In the genomic region with DNA sequence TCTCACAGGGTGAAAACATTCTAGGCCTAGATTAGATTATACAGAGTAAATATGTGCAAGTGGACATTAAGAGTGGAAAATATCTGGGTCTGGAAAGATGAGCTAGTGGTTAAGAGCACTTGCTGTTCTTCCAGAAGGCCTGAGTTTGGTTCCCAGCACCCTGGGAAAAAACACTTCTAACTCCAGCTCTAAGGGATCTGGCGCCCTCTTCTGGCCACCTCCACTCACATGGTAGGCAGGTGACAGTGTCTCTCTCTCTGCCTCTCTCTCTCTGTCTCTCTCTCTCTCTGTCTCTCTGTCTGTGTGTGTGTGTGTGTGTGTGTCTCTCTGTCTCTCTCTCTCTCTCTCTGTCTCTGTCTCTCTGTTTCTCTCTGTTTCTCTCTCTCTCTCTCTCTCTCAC, we compare ENCODE assay signal across 18 mouse cellular contexts. TPM values are rescaled to one million over a fixed set of nuclear protein-coding genes. Genes with fewer than 3 reads are reported as not detected.
DNase-seq lines count a peak whose midpoint lies in the region; ATAC-seq and TF ChIP-seq lines count a peak whose summit lies in the region.
"Had no signal": no experiment of that assay in that cellular context is flagged by ENCODE, and none has a peak within 500 bp of the region (broad histone marks: within the 10 kb centered on the region; RNA-seq: fewer than 3 reads in every experiment).

No protein-coding gene starts in this region.

- intact Hi-C loops in heart, adult 2 months (cut with DNase I) = no loop called here
- intact Hi-C loops in heart, postnatal 14 days (cut with DNase I) = no loop called here

- peak; percentile 36 for TF ChIP-seq CTCF in heart, adult 2 months (IDR thresholded peaks at IDR 0.05)
- TF ChIP-seq CTCF in midbrain, postnatal 0 days (IDR thresholded peaks at IDR 0.05) = 0 out of 2 replicates have a peak, but pooled peaks have one; percentile 8
- TF ChIP-seq CTCF in CH12.LX (conservative IDR thresholded peaks at IDR 0.05 in 1 of 2, IDR thresholded peaks at IDR 0.05 in 1 of 2; ENCODE audit: low read depth in 2 of 2, low read length in 2 of 2) = peak in 1 of 2 experiments; percentile 34; a peak in 2 of 4 replicates
- TF ChIP-seq CTCF in liver, embryonic 14.5 days (IDR thresholded peaks at IDR 0.05; ENCODE audit: low read depth) = peak; percentile 71

- peaks cover 5% of the 10 kb centered on the region for H3K79me2 ChIP-seq in heart, adult 2 months (replicated peaks; ENCODE audit: control insufficient read depth, insufficient read depth, low read length)
- 0 out of 2 replicates have a peak, but pooled peaks cover 3% of the 10 kb centered on the region for H3K79me2 ChIP-seq in CH12.LX (replicated peaks; ENCODE audit: control insufficient read depth, extremely low read depth, insufficient read depth, poor library complexity, severe bottlenecking)

- H3K4me3 ChIP-seq in heart, adult 2 months = no peak overlapping the region
- no peak overlapping the region for H3K4me3 ChIP-seq in midbrain, postnatal 0 days (ENCODE audit: low read depth, low read length)
- H3K4me3 ChIP-seq in midbrain, embryonic 11.5 days (ENCODE audit: low read depth, low read length) = no peak overlapping the region
- no peak overlapping the region for H3K4me3 ChIP-seq in CH12.LX (replicated peaks in 1 of 3; ENCODE audit: low read depth in 2 of 3, low read length in 2 of 3, poor library complexity in 1 of 3)
- no peak overlapping the region for H3K4me3 ChIP-seq in liver, embryonic 14.5 days (ENCODE audit: insufficient read depth in 1 of 2, low read depth in 2 of 2, low read length in 2 of 2)
- H3K4me3 ChIP-seq in hindbrain, embryonic 11.5 days (ENCODE audit: low read depth, low read length) = no peak overlapping the region
- H3K4me3 ChIP-seq: embryonic facial prominence, embryonic 13.5 days; forebrain, embryonic 12.5 days; midbrain, embryonic 10.5 days had no signal

- H3K4me2 ChIP-seq in midbrain, postnatal 0 days (ENCODE audit: low read depth, low read length, poor library complexity, severe bottlenecking) = no peak overlapping the region
- H3K4me2 ChIP-seq in midbrain, embryonic 11.5 days = no peak overlapping the region
- H3K4me2 ChIP-seq in CH12.LX (ENCODE audit: insufficient read depth, low read depth, poor library complexity, severe bottlenecking) = no peak overlapping the region
- H3K4me2 ChIP-seq in liver, embryonic 14.5 days (ENCODE audit: low read depth) = no peak overlapping the region
- no peak overlapping the region for H3K4me2 ChIP-seq in hindbrain, embryonic 11.5 days (replicated peaks; ENCODE audit: low read depth, low read length)
- H3K4me2 ChIP-seq: embryonic facial prominence, embryonic 13.5 days; forebrain, embryonic 12.5 days had no signal

- dilution Hi-C loops in CH12.LX (cut with MboI; ENCODE audit: extremely low pct_ligation_motif_present, extremely low pct_unique_long_range_greater_than_20kb, low sequenced_read_pairs) = no loop called here

- peaks cover 2% of the 10 kb centered on the region for H3K4me1 ChIP-seq in heart, adult 2 months (ENCODE audit: control insufficient read depth, insufficient read depth, low read length)
- H3K4me1 ChIP-seq in midbrain, postnatal 0 days (ENCODE audit: insufficient read depth, low read length) = 0 out of 2 replicates have a peak, but pooled peaks cover 3% of the 10 kb centered on the region
- peaks cover 6% of the 10 kb centered on the region for H3K4me1 ChIP-seq in midbrain, embryonic 11.5 days (ENCODE audit: control insufficient read depth, insufficient read depth, low read length)
- H3K4me1 ChIP-seq in CH12.LX (ENCODE audit: control insufficient read depth in 1 of 2, insufficient read depth in 2 of 2) = peaks cover 2 to 56% of the 10 kb centered on the region in 2 experiments; a peak in 3 of 4 replicates
- peaks cover 10 to 23% of the 10 kb centered on the region in 2 experiments for H3K4me1 ChIP-seq in liver, embryonic 14.5 days (replicated peaks; ENCODE audit: control insufficient read depth in 2 of 2, insufficient read depth in 2 of 2, low read length in 1 of 2)
- no peaks in the 10 kb centered on the region for H3K4me1 ChIP-seq in hindbrain, embryonic 11.5 days (replicated peaks; ENCODE audit: control insufficient read depth, insufficient read depth, low read length)

- H3K27ac ChIP-seq in heart, adult 2 months = no peak overlapping the region
- no peak overlapping the region for H3K27ac ChIP-seq in midbrain, postnatal 0 days (ENCODE audit: low read depth, low read length)
- H3K27ac ChIP-seq in midbrain, embryonic 11.5 days (ENCODE audit: low read depth, low read length) = no peak overlapping the region
- H3K27ac ChIP-seq in CH12.LX (ENCODE audit: insufficient read depth, low read depth) = no peak overlapping the region
- no peak overlapping the region for H3K27ac ChIP-seq in liver, embryonic 14.5 days
- H3K27ac ChIP-seq in hindbrain, embryonic 11.5 days (ENCODE audit: low read depth, low read length) = no peak overlapping the region
- H3K27ac ChIP-seq: embryonic facial prominence, embryonic 13.5 days; forebrain, embryonic 12.5 days; midbrain, embryonic 10.5 days had no signal

- H3K36me3 ChIP-seq in heart, adult 2 months (ENCODE audit: control insufficient read depth, insufficient read depth, low read length) = peaks cover 6% of the 10 kb centered on the region; the same call in 1 of the 2 replicates
- no peaks in the 10 kb centered on the region for H3K36me3 ChIP-seq in midbrain, postnatal 0 days (ENCODE audit: insufficient read depth, low read length)
- H3K36me3 ChIP-seq in midbrain, embryonic 11.5 days (ENCODE audit: control insufficient read depth, insufficient read depth, low read length) = no peaks in the 10 kb centered on the region
- peaks cover 0 to 9% of the 10 kb centered on the region in 2 experiments for H3K36me3 ChIP-seq in CH12.LX (replicated peaks in 1 of 2; ENCODE audit: control insufficient read depth in 1 of 2, insufficient read depth in 1 of 2, low read length in 1 of 2)
- no peaks in the 10 kb centered on the region for H3K36me3 ChIP-seq in liver, embryonic 14.5 days (replicated peaks; ENCODE audit: control insufficient read depth, insufficient read depth, low read depth)
- H3K36me3 ChIP-seq in hindbrain, embryonic 11.5 days (ENCODE audit: control insufficient read depth, insufficient read depth, low read length) = no peaks in the 10 kb centered on the region
- H3K36me3 ChIP-seq: embryonic facial prominence, embryonic 13.5 days; forebrain, embryonic 12.5 days; G1E; midbrain, embryonic 10.5 days had no signal

- no peak for DNase-seq in heart, adult 2 months
- no peak for DNase-seq in heart, adult 18-20 months
- DNase-seq in midbrain, postnatal 0 days (ENCODE audit: low spot score) = no peak
- no peak for DNase-seq in midbrain, embryonic 11.5 days (ENCODE audit: low spot score, missing footprints)
- DNase-seq in CH12.LX (ENCODE audit: extremely low read depth) = peak; percentile 21
- DNase-seq in liver, embryonic 14.5 days (ENCODE audit: low read depth in 3 of 3, low spot score in 3 of 3) = no peak
- no peak for DNase-seq in heart, postnatal 14 days
- DNase-seq in hindbrain, embryonic 11.5 days (ENCODE audit: low spot score) = no peak
- DNase-seq: cerebellum, adult 11-12 months; heart, postnatal 36 days had no signal

- TF ChIP-seq RAD21 in CH12.LX (IDR thresholded peaks at IDR 0.05; ENCODE audit: low read depth, low read length) = peak; percentile 26

- WGBS in heart, adult 2 months = 68% methylated on average over 1 of the region's 1 CpGs
- WGBS in midbrain, postnatal 0 days = 33% methylated on average over 1 of the region's 1 CpGs
- WGBS in midbrain, embryonic 11.5 days = 46% methylated on average over 1 of the region's 1 CpGs
- WGBS in liver, embryonic 14.5 days (ENCODE audit: insufficient replicate concordance) = 62% methylated on average over 1 of the region's 1 CpGs
- WGBS in hindbrain, embryonic 11.5 days = 31% methylated on average over 1 of the region's 1 CpGs

- no peaks in the 10 kb centered on the region for H3K27me3 ChIP-seq in heart, adult 2 months (ENCODE audit: control insufficient read depth, insufficient read depth, low read length)
- H3K27me3 ChIP-seq in midbrain, postnatal 0 days (ENCODE audit: insufficient read depth, low read length) = no peaks in the 10 kb centered on the region; the same call in 1 of the 2 replicates
- peaks cover 5% of the 10 kb centered on the region; the same call in 1 of the 2 replicates for H3K27me3 ChIP-seq in midbrain, embryonic 11.5 days (ENCODE audit: control insufficient read depth, insufficient read depth, low read length)
- no peaks in the 10 kb centered on the region for H3K27me3 ChIP-seq in CH12.LX (replicated peaks)
- H3K27me3 ChIP-seq in liver, embryonic 14.5 days (ENCODE audit: control insufficient read depth, insufficient read depth, low read length) = peaks cover 5% of the 10 kb centered on the region; the same call in 1 of the 2 replicates
- no peaks in the 10 kb centered on the region for H3K27me3 ChIP-seq in hindbrain, embryonic 11.5 days (ENCODE audit: control insufficient read depth, insufficient read depth, low read length)

- H3K9me3 ChIP-seq in midbrain, postnatal 0 days (ENCODE audit: low read length) = no peaks in the 10 kb centered on the region
- no peaks in the 10 kb centered on the region for H3K9me3 ChIP-seq in midbrain, embryonic 11.5 days (ENCODE audit: control insufficient read depth, low read length)
- peaks cover 3% of the 10 kb centered on the region for H3K9me3 ChIP-seq in CH12.LX (replicated peaks; ENCODE audit: low read length)
- peaks cover 3% of the 10 kb centered on the region for H3K9me3 ChIP-seq in liver, embryonic 14.5 days (ENCODE audit: control insufficient read depth, low read length)
- H3K9me3 ChIP-seq in hindbrain, embryonic 11.5 days (ENCODE audit: control insufficient read depth, low read length) = no peaks in the 10 kb centered on the region
- H3K9me3 ChIP-seq: embryonic facial prominence, embryonic 13.5 days; forebrain, embryonic 12.5 days; midbrain, embryonic 10.5 days had no signal

- TF ChIP-seq POLR2A in heart, adult 2 months (IDR thresholded peaks at IDR 0.05; ENCODE audit: insufficient read depth, low read depth, low read length) = no peak
- TF ChIP-seq POLR2A in CH12.LX (IDR thresholded peaks at IDR 0.05; ENCODE audit: low read depth, low read length) = no peak

- no peak for TF ChIP-seq EP300 in heart, adult 2 months (IDR thresholded peaks at IDR 0.05; ENCODE audit: insufficient read depth, low read depth, low read length)
- no peak for TF ChIP-seq EP300 in CH12.LX (IDR thresholded peaks at IDR 0.05; ENCODE audit: low read length)
- TF ChIP-seq EP300 in liver, embryonic 14.5 days (IDR thresholded peaks at IDR 0.05; ENCODE audit: low read depth) = no peak

- no peak overlapping the region for H3K9ac ChIP-seq in heart, adult 2 months (ENCODE audit: low read depth, low read length)
- no peak overlapping the region for H3K9ac ChIP-seq in midbrain, postnatal 0 days (replicated peaks; ENCODE audit: low read length, poor library complexity, severe bottlenecking)
- H3K9ac ChIP-seq in midbrain, embryonic 11.5 days (ENCODE audit: low read length) = no peak overlapping the region
- no peak overlapping the region for H3K9ac ChIP-seq in CH12.LX (ENCODE audit: insufficient read depth, low read depth)
- H3K9ac ChIP-seq in liver, embryonic 14.5 days (replicated peaks) = no peak overlapping the region
- no peak overlapping the region for H3K9ac ChIP-seq in hindbrain, embryonic 11.5 days (ENCODE audit: low read depth, low read length)
- H3K9ac ChIP-seq: embryonic facial prominence, embryonic 13.5 days; forebrain, embryonic 12.5 days had no signal

- in situ Hi-C loops in CH12.LX (cut with MboI; ENCODE audit: low pct_ligation_motif_present, low pct_unique_long_range_greater_than_20kb, low sequenced_read_pairs) = no loop called here

- no peak for ATAC-seq in midbrain, postnatal 0 days (ENCODE audit: low FRiP score)
- ATAC-seq in midbrain, embryonic 11.5 days (ENCODE audit: low FRiP score) = no peak
- ATAC-seq in liver, embryonic 14.5 days (ENCODE audit: insufficient read depth) = no peak
- ATAC-seq in hindbrain, embryonic 11.5 days (ENCODE audit: low FRiP score) = no peak
- ATAC-seq: activated CD4-positive, CD25-positive, alpha-beta regulatory T cell, adult 4 months had no signal

RNA-seq across cellular contexts. Expression of a gene that starts 6.0 kb away (rescaled TPM):
- total RNA-seq in heart, adult 2 months (2021) = 10 to 100 TPM; 10.7 to 13.2 TPM
- 8.3 and 14.9 TPM in 2 replicates for polyA plus RNA-seq in heart, adult 2 months (2012; rRNA removed)
- 10 to 100 TPM in 1 of 2 experiments, 1 to 10 TPM in 1; 9.4 to 11.2 TPM for total RNA-seq in heart, adult 18-20 months (2021)
- total RNA-seq in midbrain, postnatal 0 days (2014; rRNA removed) = 25.8 and 29.8 TPM in 2 replicates
- polyA plus RNA-seq in midbrain, postnatal 0 days (2015; fragmentation: Nextera tagmentation; extraction: Ambion mirVana) = 16.7 and 18.4 TPM in 2 replicates
- polyA plus RNA-seq in midbrain, embryonic 11.5 days (2014; fragmentation: Nextera tagmentation; extraction: Ambion mirVana) = 16.2 and 16.5 TPM in 2 replicates
- total RNA-seq in CH12.LX (2012; rRNA removed) (4.1 and 9.3 TPM in 2 replicates), CH12.LX (2014; rRNA removed) (6.2 and 6.7 TPM in 2 replicates)
- polyA plus RNA-seq in CH12.LX (2012; ENCODE audit: insufficient read length, low read depth) = 5.3 and 6.0 TPM in 2 replicates
- polyA plus RNA-seq in liver, embryonic 14.5 days (2012; rRNA removed) = 4.4 and 5.3 TPM in 2 replicates
- 6.5 and 6.8 TPM in 2 replicates for polyA plus RNA-seq in liver, embryonic 14.5 days (2014; fragmentation: Nextera tagmentation; extraction: Ambion mirVana)
- 10 to 100 TPM; 13.8 to 14.4 TPM for total RNA-seq in heart, postnatal 14 days (2021)
- 15.6 and 17.2 TPM in 2 replicates for polyA plus RNA-seq in hindbrain, embryonic 11.5 days (2014; fragmentation: Nextera tagmentation; extraction: Ambion mirVana)
- polyA plus RNA-seq: G1E had no signal

RNA-seq across cellular contexts. Expression of a gene that starts 39.7 kb away (rescaled TPM):
- not detected for total RNA-seq in heart, adult 2 months (2021)
- not detected in 2 replicates for polyA plus RNA-seq in heart, adult 2 months (2012; rRNA removed)
- total RNA-seq in heart, adult 18-20 months (2021) = not detected
- not detected in 2 replicates for total RNA-seq in midbrain, postnatal 0 days (2014; rRNA removed)
- not detected in 2 replicates for polyA plus RNA-seq in midbrain, postnatal 0 days (2015; fragmentation: Nextera tagmentation; extraction: Ambion mirVana)
- 0.15 and 0.21 TPM in 2 replicates for polyA plus RNA-seq in midbrain, embryonic 11.5 days (2014; fragmentation: Nextera tagmentation; extraction: Ambion mirVana)
- 0.13 TPM in 1 of 2 replicates, not detected in the other for total RNA-seq in CH12.LX (2012; rRNA removed)
- not detected in 2 replicates for total RNA-seq in CH12.LX (2014; rRNA removed)
- 0.45 TPM in 1 of 2 replicates, not detected in the other for polyA plus RNA-seq in CH12.LX (2012; ENCODE audit: insufficient read length, low read depth)
- 0.01 TPM in 1 of 2 replicates, not detected in the other for polyA plus RNA-seq in liver, embryonic 14.5 days (2012; rRNA removed)
- not detected in 2 replicates for polyA plus RNA-seq in liver, embryonic 14.5 days (2014; fragmentation: Nextera tagmentation; extraction: Ambion mirVana)
- not detected for total RNA-seq in heart, postnatal 14 days (2021)
- 0.09 and 0.14 TPM in 2 replicates for polyA plus RNA-seq in hindbrain, embryonic 11.5 days (2014; fragmentation: Nextera tagmentation; extraction: Ambion mirVana)
- total RNA-seq: adrenal gland, postnatal 4 days; G1E; heart, postnatal 36 days; left cerebral cortex, adult 8-10 months had no signal
- polyA plus RNA-seq: activated CD4-positive, CD25-positive, alpha-beta regulatory T cell, adult 4 months; forebrain, embryonic 12.5 days; G1E; liver, embryonic 16.5 days; midbrain, embryonic 10.5 days had no signal

RNA-seq across cellular contexts. Expression of a gene that starts 43.7 kb away (rescaled TPM):
- total RNA-seq in heart, adult 2 months (2021) = 10 to 100 TPM; 56.8 to 58.7 TPM
- polyA plus RNA-seq in heart, adult 2 months (2012; rRNA removed) = 61.1 and 93.6 TPM in 2 replicates
- 10 to 100 TPM; 63.9 to 65.2 TPM for total RNA-seq in heart, adult 18-20 months (2021)
- 69.5 and 85.6 TPM in 2 replicates for total RNA-seq in midbrain, postnatal 0 days (2014; rRNA removed)
- polyA plus RNA-seq in midbrain, postnatal 0 days (2015; fragmentation: Nextera tagmentation; extraction: Ambion mirVana) = 112 and 116 TPM in 2 replicates
- 146 and 149 TPM in 2 replicates for polyA plus RNA-seq in midbrain, embryonic 11.5 days (2014; fragmentation: Nextera tagmentation; extraction: Ambion mirVana)
- total RNA-seq in CH12.LX (2012; rRNA removed) = 80.7 and 90.4 TPM in 2 replicates
- total RNA-seq in CH12.LX (2014; rRNA removed) = 126 and 127 TPM in 2 replicates
- 92.0 and 92.1 TPM in 2 replicates for polyA plus RNA-seq in CH12.LX (2012; ENCODE audit: insufficient read length, low read depth)
- polyA plus RNA-seq in liver, embryonic 14.5 days (2012; rRNA removed) = 19.6 and 36.1 TPM in 2 replicates
- 78.3 and 80.5 TPM in 2 replicates for polyA plus RNA-seq in liver, embryonic 14.5 days (2014; fragmentation: Nextera tagmentation; extraction: Ambion mirVana)
- total RNA-seq in heart, postnatal 14 days (2021) = 10 to 100 TPM; 63.4 to 68.9 TPM
- polyA plus RNA-seq in hindbrain, embryonic 11.5 days (2014; fragmentation: Nextera tagmentation; extraction: Ambion mirVana) = 145 and 151 TPM in 2 replicates
